Mouse (Mus musculus): ENCODE results near the gene Mgam. TPM values are rescaled to one million over a fixed set of nuclear protein-coding genes. Genes with fewer than 3 reads are reported as not detected.
"Not testable (repeated sequence)": the region's sequence is repeated elsewhere in the genome, so short reads cannot be mapped to it uniquely, and the experiment has no call there.

Mgam gene
- polyA plus RNA-seq (2015; fragmentation: Nextera tagmentation; extraction: Ambion mirVana): not detected in 2 replicates

DNA sequence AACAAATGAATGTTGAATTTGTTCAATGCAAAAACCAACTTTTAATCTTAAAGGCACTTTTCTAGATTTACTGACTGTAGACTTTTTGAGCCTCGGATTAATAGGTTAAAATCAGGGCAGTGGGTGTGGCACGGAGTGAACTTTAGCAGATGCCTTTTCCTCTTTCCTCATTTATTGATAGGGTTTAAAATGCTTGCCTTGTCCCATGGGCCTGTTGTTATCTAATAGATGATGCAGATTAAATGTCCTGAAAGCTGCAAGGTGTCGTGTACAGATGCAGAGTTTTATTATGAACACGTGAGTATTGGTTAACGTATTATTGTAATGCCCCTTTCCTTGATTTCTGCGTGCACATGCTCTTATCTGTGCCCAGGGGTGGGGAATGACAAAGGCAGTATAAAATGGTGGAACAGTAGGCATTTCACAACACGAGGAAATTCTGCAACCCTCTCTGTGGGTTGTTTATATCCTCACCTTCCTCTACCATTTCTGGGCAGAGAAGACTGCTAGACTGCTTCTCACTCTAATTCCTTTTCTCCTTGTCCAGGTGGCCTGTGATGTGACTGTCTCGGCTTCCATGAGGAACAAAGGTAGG lies at the start of gene Mgam:
Gene Mgam, plus strand, starts transcription at position 426 of the 595 bp plus-strand sequence.
- WGBS: 87% methylated on average over 8 of the region's 8 CpGs
- Histone ChIP-seq H3K36me3 (ENCODE audit: control insufficient read depth, insufficient read depth, low read length) (no peaks in the 10 kb centered on the region), H3K4me3 (ENCODE audit: low read depth, low read length) (no peak within 1 kb of the TSS), H3K9me3 (replicated peaks; ENCODE audit: control insufficient read depth, low read length, poor library complexity, severe bottlenecking) (no peaks in the 10 kb centered on the region), H3K9ac (ENCODE audit: low read depth, low read length) (no peak within 1 kb of the TSS), H3K4me1 (ENCODE audit: control insufficient read depth, insufficient read depth, low read length) (no peaks in the 10 kb centered on the region), H3K27ac (ENCODE audit: low read length) (no peak within 1 kb of the TSS), H3K27me3 (ENCODE audit: control insufficient read depth, insufficient read depth, low read depth, low read length) (no peaks in the 10 kb centered on the region), H3K4me2 (ENCODE audit: low read length) (no peak within 1 kb of the TSS)
- ATAC-seq: no peak

DNA sequence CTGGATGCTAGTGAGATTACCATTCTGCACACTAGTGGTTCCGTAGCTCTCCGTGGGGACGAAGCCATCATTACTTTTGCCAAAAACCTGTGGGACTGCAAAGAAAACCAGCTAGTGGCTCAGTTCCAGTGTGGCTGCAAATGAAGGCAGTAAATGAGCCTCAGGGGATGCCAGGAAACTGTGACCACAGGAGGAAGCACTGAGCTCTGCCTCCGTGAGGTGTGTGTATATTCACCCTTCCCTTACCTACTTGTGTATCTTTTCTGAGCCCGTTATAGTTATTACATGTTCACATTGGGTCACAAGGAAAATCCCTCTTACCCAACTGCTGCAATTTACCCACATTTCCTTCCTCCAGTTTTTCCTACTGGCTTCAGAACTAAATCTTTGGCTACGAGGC lies 44.3 kb upstream of the Mgam start:
- no peak for ATAC-seq
- Histone ChIP-seq H3K4me2 (ENCODE audit: low read length) (no peak overlapping the region), H3K4me1 (ENCODE audit: control insufficient read depth, insufficient read depth, low read length) (no peaks in the 10 kb centered on the region), H3K9ac (ENCODE audit: low read depth, low read length) (no peak overlapping the region), H3K27ac (ENCODE audit: low read length) (no peak overlapping the region), H3K4me3 (ENCODE audit: low read depth, low read length) (no peak overlapping the region), H3K27me3 (ENCODE audit: control insufficient read depth, insufficient read depth, low read depth, low read length) (no peaks in the 10 kb centered on the region), H3K9me3 (replicated peaks; ENCODE audit: control insufficient read depth, low read length, poor library complexity, severe bottlenecking) (no peaks in the 10 kb centered on the region), H3K36me3 (ENCODE audit: control insufficient read depth, insufficient read depth, low read length) (no peaks in the 10 kb centered on the region)
- WGBS: 85% methylated on average over 6 of the region's 6 CpGs

DNA sequence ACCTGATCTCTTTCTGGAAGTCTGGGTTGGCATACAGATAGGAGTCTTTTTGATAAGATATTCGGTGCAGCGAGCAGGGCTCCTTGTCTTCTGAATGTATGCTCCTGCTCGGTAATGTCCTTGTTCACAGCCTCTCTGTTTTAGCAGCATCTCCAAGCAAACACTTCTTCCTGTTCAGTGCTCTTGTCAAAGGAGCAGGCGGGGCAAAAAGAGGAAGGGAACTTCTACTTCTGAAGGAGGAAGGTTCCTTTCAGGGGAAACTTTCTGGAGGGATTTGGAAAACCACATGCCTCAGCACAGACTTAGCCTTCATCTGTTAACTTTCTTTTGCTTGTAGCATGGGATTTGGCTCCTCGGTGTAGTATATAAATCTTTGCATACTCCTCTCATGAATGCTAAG lies 43.0 kb upstream of the Mgam start, which contains the start of gene Clec5a:
Gene Clec5a, minus strand, starts transcription at position 177 of the 400 bp plus-strand sequence.
- Histone ChIP-seq H3K27me3 (ENCODE audit: control insufficient read depth, insufficient read depth, low read depth, low read length) (no peaks in the 10 kb centered on the region), H3K9ac (ENCODE audit: low read depth, low read length) (no peak within 1 kb of the TSS), H3K27ac (ENCODE audit: low read length) (no peak within 1 kb of the TSS), H3K36me3 (ENCODE audit: control insufficient read depth, insufficient read depth, low read length) (no peaks in the 10 kb centered on the region), H3K4me3 (ENCODE audit: low read depth, low read length) (no peak within 1 kb of the TSS), H3K4me1 (ENCODE audit: control insufficient read depth, insufficient read depth, low read length) (no peaks in the 10 kb centered on the region), H3K9me3 (replicated peaks; ENCODE audit: control insufficient read depth, low read length, poor library complexity, severe bottlenecking) (0 out of 2 replicates have a peak, but pooled peaks cover 4% of the 10 kb centered on the region), H3K4me2 (ENCODE audit: low read length) (no peak within 1 kb of the TSS)
- 83% methylated on average over 5 of the region's 5 CpGs for WGBS
- no peak for ATAC-seq

DNA sequence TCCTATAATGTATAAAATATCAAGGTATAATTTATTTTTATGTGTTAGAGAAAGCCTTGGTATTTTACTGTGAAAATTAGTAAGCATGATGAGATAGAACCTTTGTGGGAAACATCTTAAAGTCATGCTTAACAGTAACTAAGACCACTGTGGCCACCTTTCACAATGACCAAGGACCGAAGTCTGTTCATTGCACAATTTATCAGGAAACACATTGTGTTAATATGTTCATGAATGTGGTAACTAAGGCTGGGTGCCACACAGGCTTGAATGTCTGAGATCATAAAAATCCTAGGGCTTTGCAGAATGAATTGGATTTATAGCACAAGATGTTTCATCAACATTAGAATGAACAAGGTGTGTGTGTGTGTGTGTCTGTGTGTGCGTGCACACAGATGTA lies 40.3 kb upstream of the Mgam start:
- Histone ChIP-seq H3K27ac (ENCODE audit: low read length) (no peak overlapping the region), H3K36me3 (ENCODE audit: control insufficient read depth, insufficient read depth, low read length) (no peaks in the 10 kb centered on the region), H3K9ac (ENCODE audit: low read depth, low read length) (no peak overlapping the region), H3K9me3 (replicated peaks; ENCODE audit: control insufficient read depth, low read length, poor library complexity, severe bottlenecking) (0 out of 2 replicates have a peak, but pooled peaks cover 4% of the 10 kb centered on the region), H3K4me2 (ENCODE audit: low read length) (no peak overlapping the region), H3K27me3 (ENCODE audit: control insufficient read depth, insufficient read depth, low read depth, low read length) (no peaks in the 10 kb centered on the region), H3K4me3 (ENCODE audit: low read depth, low read length) (no peak overlapping the region), H3K4me1 (ENCODE audit: control insufficient read depth, insufficient read depth, low read length) (no peaks in the 10 kb centered on the region)
- ATAC-seq: no peak
- 96% methylated on average over 2 of the region's 2 CpGs for WGBS

DNA sequence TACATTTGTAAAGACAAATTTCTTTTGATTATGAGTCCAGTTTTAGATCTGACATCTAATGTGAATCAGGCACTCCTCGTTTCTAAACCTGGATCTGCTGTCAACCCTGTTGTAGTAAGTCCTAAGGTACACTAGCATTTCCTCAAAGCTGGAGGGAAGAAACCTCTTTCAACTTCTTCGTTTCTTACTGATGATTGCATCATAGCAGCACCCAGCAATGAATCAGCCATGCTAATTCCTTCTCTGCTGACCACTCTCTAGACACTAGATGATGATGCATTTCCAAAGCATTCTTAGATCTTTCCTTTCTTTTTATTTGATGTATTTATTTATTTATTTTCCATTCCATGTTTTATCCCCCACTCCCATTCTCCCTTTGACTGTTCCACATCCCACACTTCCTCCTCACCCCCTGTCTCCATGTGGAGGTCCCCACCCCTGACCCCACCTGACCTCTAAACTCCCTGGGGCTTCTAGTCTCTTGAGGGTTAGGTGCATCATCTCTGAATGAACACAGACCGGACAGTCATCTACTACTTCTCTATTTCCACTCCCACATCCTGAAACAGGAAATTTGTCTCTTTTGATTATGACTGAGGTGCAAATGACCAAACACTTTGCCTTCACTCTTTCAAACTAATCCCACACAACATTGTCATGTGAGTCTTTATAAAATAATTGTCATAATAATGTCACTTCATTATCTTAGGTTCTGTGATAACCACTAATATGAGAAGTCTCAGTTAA lies 33.7 kb upstream of the Mgam start:
- ATAC-seq: no peak
- Histone ChIP-seq H3K4me1 (ENCODE audit: control insufficient read depth, insufficient read depth, low read length) (no peaks in the 10 kb centered on the region), H3K9ac (ENCODE audit: low read depth, low read length) (no peak overlapping the region), H3K27me3 (ENCODE audit: control insufficient read depth, insufficient read depth, low read depth, low read length) (no peaks in the 10 kb centered on the region), H3K4me3 (ENCODE audit: low read depth, low read length) (no peak overlapping the region), H3K4me2 (ENCODE audit: low read length) (no peak overlapping the region), H3K27ac (ENCODE audit: low read length) (no peak overlapping the region), H3K9me3 (replicated peaks; ENCODE audit: control insufficient read depth, low read length, poor library complexity, severe bottlenecking) (0 out of 2 replicates have a peak, but pooled peaks cover 4% of the 10 kb centered on the region), H3K36me3 (ENCODE audit: control insufficient read depth, insufficient read depth, low read length) (no peaks in the 10 kb centered on the region)
- 71% methylated on average over 3 of the region's 3 CpGs for WGBS

DNA sequence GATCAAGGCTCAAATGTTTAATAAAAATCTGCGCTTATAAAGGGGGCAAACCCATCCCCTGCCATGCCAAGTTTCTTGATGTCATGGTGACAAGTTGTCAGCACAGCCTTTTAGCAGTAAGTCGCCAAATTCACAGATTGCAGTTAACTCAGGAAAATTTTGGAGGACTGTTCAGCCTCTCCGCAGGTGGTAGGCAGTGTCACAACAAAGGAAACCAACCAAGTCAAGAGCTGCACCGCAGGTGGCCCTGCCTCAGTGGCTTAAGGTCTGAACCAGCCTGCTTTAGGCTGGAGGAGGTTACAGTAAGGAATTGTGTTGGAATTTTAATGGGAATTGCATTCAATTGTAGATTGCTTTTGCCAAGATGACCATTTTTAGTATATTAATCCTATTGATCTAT lies 30.1 kb upstream of the Mgam start:
- not testable (repeated sequence) for H3K4me1 ChIP-seq (ENCODE audit: control insufficient read depth, insufficient read depth, low read length); H3K9ac ChIP-seq (ENCODE audit: low read depth, low read length); H3K4me3 ChIP-seq (ENCODE audit: low read depth, low read length); H3K9me3 ChIP-seq (replicated peaks; ENCODE audit: control insufficient read depth, low read length, poor library complexity, severe bottlenecking); H3K4me2 ChIP-seq (ENCODE audit: low read length); H3K36me3 ChIP-seq (ENCODE audit: control insufficient read depth, insufficient read depth, low read length); H3K27me3 ChIP-seq (ENCODE audit: control insufficient read depth, insufficient read depth, low read depth, low read length); H3K27ac ChIP-seq (ENCODE audit: low read length); ATAC-seq
- WGBS: 30% methylated on average over 4 of the region's 4 CpGs

DNA sequence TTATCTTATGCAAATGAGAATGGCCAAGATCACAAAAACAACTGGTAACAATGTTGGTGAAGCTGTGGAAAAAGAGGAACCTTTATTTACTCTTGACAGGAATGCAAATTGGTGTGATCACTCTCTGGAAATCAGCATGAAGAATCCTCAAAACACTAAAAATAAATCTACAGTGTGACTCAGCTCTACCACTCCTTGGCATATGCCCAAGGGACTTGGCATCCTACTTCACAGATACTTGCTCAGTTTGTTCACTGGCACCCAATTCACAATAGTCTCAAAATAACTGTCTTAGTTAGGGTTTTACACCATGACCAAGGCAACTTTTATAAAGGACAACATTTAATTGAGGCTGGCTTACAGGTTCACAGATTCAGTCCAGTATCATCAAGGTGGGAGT lies 21.2 kb upstream of the Mgam start:
- no peak overlapping the region for H3K27ac ChIP-seq (ENCODE audit: low read length)
- no peaks in the 10 kb centered on the region for H3K27me3 ChIP-seq (ENCODE audit: control insufficient read depth, insufficient read depth, low read depth, low read length)
- H3K9ac ChIP-seq (ENCODE audit: low read depth, low read length): no peak overlapping the region
- H3K4me3 ChIP-seq (ENCODE audit: low read depth, low read length): no peak overlapping the region
- no peak for ATAC-seq
- no peak overlapping the region for H3K4me2 ChIP-seq (ENCODE audit: low read length)
- H3K4me1 ChIP-seq (ENCODE audit: control insufficient read depth, insufficient read depth, low read length): no peaks in the 10 kb centered on the region
- no peaks in the 10 kb centered on the region for H3K36me3 ChIP-seq (ENCODE audit: control insufficient read depth, insufficient read depth, low read length)
- H3K9me3 ChIP-seq (replicated peaks; ENCODE audit: control insufficient read depth, low read length, poor library complexity, severe bottlenecking): no peaks in the 10 kb centered on the region

DNA sequence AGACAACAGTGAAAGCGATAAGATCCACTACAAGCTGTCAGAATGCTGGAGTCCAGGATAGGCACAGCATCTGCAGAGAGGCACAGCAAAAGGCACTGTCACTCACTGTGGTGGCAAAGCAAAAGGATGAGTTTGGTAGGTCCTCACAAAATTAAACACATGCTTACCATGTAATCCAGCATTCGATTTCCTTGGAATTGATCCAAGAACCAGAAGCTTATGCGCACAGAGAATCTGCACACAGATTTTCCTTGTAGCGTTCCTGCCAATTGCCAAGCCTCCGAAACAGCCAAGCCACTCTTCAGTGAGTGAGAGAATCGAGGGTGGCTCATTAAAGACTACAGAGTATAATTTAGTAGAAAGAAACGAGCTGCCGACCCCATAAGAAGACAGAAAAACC lies 18.4 kb upstream of the Mgam start:
- no peak overlapping the region for H3K4me2 ChIP-seq (ENCODE audit: low read length)
- ATAC-seq: no peak

DNA sequence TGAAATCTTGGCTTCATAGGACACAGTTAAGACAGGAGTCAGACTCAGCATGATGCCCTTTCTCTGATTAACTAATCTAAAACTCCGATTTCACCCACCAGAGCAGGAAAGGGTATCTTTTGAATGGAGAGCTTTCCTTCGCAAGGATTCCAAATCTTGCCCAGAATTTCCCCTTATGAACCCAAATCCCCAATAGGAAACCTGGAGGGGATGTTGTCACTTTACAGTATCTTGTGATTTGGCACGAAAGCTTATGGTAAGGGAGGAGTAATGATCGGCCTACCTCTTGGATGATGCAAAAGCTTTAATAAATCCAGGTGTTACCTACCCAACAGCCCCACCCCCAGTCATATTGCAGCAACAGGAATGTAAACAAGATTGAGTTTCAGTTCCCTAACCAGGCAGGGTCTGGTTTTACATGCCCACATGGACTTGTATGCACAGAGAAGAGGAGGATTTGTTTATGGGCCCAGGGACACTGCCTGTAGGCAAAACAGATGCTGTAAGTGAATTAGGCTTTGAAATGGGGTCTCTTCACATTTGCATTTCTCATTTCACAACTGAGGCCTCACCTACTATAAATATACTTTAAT lies 15.3 kb upstream of the Mgam start, which contains the start of gene Tas2r138:
Gene Tas2r138, minus strand, starts transcription at position 51 of the 593 bp plus-strand sequence.
- Histone ChIP-seq H3K4me3 (ENCODE audit: low read depth, low read length) (no peak within 1 kb of the TSS), H3K36me3 (ENCODE audit: control insufficient read depth, insufficient read depth, low read length) (no peaks in the 10 kb centered on the region), H3K27me3 (ENCODE audit: control insufficient read depth, insufficient read depth, low read depth, low read length) (no peaks in the 10 kb centered on the region), H3K4me1 (ENCODE audit: control insufficient read depth, insufficient read depth, low read length) (no peaks in the 10 kb centered on the region), H3K9me3 (replicated peaks; ENCODE audit: control insufficient read depth, low read length, poor library complexity, severe bottlenecking) (no peaks in the 10 kb centered on the region), H3K27ac (ENCODE audit: low read length) (no peak within 1 kb of the TSS), H3K9ac (ENCODE audit: low read depth, low read length) (no peak within 1 kb of the TSS), H3K4me2 (ENCODE audit: low read length) (no peak within 1 kb of the TSS)
- WGBS: 85% methylated on average over 4 of the region's 4 CpGs
- no peak for ATAC-seq

More for the DNA sequence above, 18.4 kb upstream of the Mgam start:
- no peak overlapping the region for H3K9ac ChIP-seq (ENCODE audit: low read depth, low read length)
- no peaks in the 10 kb centered on the region for H3K4me1 ChIP-seq (ENCODE audit: control insufficient read depth, insufficient read depth, low read length)
- WGBS: 63% methylated on average over 8 of the region's 8 CpGs
- H3K27me3 ChIP-seq (ENCODE audit: control insufficient read depth, insufficient read depth, low read depth, low read length): no peaks in the 10 kb centered on the region
- H3K4me3 ChIP-seq (ENCODE audit: low read depth, low read length): no peak overlapping the region
- H3K36me3 ChIP-seq (ENCODE audit: control insufficient read depth, insufficient read depth, low read length): no peaks in the 10 kb centered on the region
- no peak overlapping the region for H3K27ac ChIP-seq (ENCODE audit: low read length)
- no peaks in the 10 kb centered on the region for H3K9me3 ChIP-seq (replicated peaks; ENCODE audit: control insufficient read depth, low read length, poor library complexity, severe bottlenecking)
